Mouse (Mus musculus) kidney, postnatal 10 days (tissue): ENCODE data around the gene Itga2b.

Experiments
- DNase-seq: peaks from one replicate; pipeline ENCODE4 v3.0.0; 2021; ENCODE audit warnings: mixed read lengths

Gene Itga2b

DNA sequence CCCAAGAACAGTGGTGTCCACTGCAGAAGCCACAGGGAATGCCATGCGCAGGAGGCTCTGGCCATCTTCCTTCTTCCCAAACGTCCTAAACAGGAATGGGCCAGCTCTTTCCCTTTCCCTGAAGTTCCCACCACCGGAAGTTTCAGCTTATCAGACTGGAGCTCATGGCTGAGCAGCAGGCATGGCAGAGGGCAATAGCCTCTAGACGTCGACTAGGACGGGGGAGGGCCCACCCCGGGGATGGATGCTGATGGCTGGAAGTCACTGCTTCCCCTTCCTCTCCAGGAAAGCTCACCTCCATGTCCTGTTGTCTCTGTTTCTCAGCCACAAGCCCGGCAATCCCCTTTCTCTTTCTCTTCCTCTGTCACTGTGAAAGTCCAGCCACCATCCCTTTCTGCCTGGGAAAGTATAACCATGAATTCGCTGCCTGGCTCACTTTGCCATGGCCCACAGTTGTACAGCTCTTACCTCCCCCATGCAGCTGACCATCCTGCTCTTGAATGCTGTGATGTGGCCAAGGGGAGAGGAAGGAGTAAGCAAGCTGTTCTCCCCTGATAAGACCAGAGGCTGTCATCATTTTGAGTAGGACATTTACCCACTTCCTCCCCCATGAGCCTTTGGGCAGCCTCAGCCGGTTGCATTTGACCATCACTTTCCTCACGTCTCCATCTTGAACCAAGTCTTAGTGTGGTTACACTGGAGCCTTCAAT lies at the start of gene Itga2b:
TSS of gene Itga2b (minus strand) at position 475 of the 710 bp plus-strand sequence.
- no peak for DNase-seq

DNA sequence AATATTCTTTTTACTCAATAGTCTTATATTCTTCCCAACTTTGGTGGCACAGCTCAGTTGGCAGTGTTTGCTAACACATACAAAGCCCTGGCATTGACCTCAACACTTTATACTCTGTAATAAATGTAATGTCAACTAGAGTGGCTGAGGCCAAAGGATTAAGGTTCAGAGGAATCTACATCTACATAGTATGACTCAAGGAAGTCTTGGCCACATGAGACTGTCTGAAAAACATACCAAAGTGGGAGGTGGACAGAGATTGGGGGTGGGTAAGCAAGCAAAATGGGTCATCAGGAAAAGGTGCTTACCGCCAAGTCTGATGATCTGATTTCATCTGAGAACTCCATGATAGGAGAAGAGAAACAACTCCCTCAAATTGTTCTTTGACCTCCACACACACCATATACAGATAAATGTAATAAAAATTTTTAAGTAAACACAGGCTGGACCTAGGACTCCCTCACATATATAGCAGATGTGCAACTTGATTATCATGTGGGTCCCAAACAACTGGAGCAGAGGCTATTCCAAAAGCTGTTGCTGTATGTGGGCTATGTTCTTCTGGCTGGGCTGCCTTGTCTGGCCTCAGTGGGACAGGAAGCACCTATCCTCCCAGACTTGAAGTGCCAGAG lies 45.0 kb upstream of the Itga2b start:
- no peak for DNase-seq

GRCm38 (mm10) chr11:102510226-102510625 lies 40.3 kb upstream of the Itga2b start:
- peak; percentile 10 for DNase-seq

DNA sequence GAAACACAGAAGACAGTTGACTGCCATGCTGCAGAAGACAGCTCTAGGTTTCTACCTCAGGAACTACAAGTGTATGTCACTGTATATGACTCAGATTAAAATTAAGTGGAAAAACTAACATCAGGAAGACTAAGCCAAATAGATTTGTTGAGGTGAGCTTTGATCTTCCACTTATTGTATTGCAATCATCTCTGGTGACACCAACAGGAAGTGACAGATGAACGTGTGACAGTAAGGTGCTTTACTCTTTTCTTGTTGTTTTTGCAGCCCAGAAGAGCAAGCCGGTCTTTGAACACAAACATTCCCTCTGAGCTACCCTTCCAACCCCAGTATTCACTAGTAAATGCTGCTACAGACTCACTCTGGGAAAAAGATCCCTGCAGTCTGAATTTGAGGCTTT lies 26.8 kb upstream of the Itga2b start:
- DNase-seq = no peak

DNA sequence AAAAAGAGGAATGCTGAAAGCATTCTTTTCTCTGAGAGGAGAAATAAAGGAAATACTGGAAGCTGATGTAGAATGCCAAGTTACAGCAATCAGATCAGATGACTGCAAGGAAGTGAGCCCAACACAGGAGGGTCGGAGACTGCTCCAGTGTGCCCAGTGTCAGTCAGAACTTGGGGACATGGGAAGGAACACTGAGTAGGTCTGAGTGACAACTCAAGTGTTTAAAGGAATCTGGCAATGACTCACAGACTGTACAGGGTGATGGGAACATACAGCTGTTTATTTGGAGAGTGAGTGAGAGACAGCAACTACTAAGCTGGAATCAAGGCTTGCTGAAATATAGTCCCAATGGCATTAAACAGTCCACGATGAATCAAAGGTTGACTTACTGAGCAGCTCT lies 26.3 kb upstream of the Itga2b start:
- no peak for DNase-seq

GRCm38 (mm10) chr11:102495742-102496141 lies 25.8 kb upstream of the Itga2b start:
- DNase-seq = no peak

DNA sequence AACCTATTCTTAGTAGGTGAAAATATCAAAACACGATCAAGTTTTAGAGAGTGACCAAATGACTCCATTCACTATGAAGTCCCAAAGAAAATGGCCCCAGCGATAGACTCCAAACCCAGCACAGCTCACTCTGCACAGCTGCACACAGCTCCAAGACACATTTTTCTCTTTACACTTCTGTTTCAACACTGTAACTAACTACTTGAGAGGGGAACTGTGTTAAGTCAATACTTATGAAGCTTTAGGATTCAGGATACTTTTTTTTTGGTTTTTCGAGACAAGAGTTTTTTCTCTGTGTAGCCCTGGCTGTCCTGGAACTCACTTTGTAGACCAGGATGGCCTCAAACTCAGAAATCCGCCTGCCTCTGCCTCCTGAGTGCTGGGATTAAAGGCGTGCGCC lies 25.2 kb upstream of the Itga2b start:
- DNase-seq = no peak

GRCm38 (mm10) chr11:102494063-102494650 lies 24.2 kb upstream of the Itga2b start:
- DNase-seq = no peak

GRCm38 (mm10) chr11:102493241-102493640 lies 23.3 kb upstream of the Itga2b start:
- no peak for DNase-seq

DNA sequence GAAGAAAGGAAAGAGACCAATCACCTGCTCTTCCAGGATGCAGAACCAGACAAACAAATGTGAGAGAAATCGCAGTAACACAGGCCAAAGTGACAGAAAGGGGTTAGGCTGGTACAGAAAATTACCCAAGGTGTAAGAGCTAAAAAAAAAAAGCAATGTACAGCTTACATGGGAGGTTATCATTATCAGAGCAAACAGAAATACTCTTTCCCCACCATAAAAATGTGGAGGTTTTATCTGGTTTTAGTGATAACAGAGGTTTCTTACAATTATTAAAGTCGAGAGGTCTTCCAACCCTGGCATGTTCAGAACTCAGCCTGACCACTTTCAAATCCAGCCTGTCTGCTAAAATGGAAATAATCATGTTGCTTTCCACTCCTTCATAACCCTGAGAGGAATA lies 18.0 kb upstream of the Itga2b start:
- DNase-seq = no peak

GRCm38 (mm10) chr11:102486733-102487386 lies 16.9 kb upstream of the Itga2b start:
- peak; percentile 71 for DNase-seq

- DNase-seq = no peak
These were observed 11.9 kb upstream of the Itga2b start for GRCm38 (mm10) chr11:102481779-102482178.

DNA sequence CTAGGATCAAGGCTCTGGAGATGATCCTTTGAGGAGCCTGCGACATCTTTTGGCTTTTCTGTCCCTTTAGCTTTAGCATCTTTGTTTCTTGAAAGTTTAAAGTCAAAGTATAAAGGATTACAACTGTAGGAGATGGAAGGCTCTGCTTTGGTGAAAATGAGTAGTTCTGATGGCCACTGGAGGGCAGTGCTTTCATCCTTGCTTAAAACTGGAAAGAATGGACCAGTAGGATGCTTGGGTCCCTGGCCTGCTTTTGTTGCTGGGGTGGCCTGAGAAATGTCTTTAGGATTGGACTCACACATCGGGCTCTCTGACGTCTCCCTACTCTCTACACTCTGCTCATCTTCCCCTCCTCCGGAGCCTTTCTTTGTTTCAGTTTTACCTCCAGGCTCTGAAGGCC lies 11.0 kb upstream of the Itga2b start:
- DNase-seq = peak; percentile 17

DNA sequence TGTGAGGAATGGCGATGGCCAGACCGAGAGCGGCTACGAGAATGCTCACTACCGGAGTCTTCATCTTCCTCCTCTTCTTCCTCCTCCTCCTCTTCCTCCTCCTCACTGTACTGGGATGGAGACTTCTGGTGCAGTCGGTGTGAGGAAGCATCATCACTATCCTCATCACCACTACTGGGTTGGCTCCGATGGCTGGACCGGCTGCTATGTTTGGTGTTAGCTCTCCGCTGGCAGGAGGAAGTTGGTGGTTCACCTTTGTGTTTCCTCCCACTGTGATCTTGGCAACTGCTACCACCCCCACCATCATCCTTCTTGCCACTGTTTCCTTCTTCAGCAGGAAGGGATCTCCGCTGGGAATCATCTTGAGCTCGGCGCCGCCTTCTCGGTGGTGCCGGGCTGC lies 10.2 kb upstream of the Itga2b start:
- DNase-seq = no peak

DNA sequence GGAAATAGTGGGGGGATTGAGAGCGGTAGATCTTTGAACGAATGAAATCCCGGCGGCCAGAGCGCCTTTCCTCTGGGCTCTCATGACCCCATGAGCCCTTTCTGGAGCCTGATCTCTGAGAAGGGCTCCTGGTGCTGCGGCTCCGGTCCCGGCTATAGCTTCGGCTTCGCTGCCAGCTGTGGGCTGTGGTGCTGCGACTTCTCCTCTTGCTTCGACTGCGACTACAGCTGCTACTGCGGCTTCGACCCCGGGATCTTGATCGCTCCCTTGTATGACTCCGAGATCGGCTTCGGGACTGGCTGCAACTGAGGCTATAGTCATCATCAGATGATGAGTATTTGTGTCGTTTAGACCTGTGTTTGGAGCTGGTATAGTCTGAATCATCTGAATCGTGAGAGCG lies 9.7 kb upstream of the Itga2b start:
- no peak for DNase-seq

DNA sequence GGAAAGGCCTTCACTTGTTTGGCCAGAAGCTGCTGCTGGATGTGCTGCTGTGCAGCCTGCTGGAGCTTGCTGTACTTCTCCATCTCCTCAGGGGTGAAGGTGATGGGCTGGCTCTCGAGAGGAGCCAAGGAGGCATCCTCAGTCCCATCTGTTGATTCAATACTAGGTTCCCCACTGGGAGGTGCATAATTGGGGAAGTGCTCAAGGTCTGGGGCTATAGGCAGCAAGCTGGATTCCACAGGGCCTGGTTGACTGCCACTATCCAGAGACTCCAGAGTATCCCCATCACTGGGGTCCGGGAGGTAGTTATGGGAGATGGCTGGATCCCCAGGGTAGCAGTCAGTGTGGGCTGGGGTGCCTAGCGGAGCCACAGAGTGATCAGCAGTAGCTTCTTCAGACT lies 8.7 kb upstream of the Itga2b start:
- DNase-seq = no peak

DNA sequence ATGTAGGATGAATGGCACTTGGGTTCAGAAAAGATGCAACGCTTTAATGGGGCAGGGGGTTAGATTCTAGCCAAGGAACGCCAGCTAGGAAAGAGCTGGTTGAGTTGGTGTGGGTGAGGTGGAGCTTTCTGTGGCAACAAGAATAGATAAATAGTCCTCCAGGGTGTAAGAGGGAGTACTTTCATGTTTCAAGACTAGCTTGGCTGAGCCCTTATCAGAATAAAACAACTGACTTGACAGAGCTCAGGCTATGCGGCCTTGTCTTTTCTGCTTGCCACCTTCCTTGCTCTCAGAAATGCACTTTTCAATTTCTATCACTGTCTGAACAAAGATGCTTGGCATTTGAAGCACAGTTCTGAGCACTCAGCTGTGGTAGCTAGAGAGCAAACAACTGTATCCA lies 5.1 kb upstream of the Itga2b start:
- no peak for DNase-seq

- peak; percentile 99 for DNase-seq
These were observed 2.8 kb downstream of the Itga2b start for GRCm38 (mm10) chr11:102467041-102467631.

DNA sequence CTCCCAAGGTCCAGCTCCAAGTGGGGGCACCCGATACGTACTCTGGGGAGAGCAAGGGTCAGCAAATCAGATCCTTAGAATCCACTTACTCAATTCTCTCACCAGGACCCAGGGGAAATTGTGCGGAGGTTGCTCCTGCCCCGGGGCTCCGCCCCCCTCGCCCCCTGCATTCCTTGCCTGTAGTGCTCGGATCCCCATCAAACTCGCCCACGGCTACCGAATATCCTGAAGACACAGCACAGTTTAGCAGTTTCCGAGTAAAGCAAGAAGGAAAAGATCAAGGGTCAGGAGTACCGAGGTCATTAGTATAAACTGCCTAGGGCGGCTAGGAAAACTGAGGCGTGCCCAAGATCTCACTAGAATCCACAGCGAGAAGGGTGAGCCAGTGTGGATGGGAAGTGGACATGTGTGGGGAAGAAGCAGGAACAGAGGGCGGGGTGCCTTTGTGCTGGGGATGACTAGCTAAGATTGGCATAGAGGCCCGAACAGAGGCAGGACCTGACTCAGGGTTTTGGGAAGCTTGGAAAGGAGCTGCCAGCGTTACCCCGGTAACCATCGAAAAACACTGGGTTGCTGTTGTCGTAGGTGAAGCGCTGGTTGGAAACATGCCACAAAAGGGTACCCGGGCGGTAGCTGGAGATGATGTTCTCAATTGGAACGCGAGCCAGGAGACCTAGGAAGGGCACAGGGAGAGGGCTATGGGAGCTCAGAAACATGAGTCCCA lies 4.0 kb downstream of the Itga2b start:
- peak; percentile 59 for DNase-seq

GRCm38 (mm10) chr11:102464901-102465300 lies 5.0 kb downstream of the Itga2b start:
- no peak for DNase-seq

- no peak for DNase-seq
These were observed 8.2 kb downstream of the Itga2b start for GRCm38 (mm10) chr11:102461764-102462163.

DNA sequence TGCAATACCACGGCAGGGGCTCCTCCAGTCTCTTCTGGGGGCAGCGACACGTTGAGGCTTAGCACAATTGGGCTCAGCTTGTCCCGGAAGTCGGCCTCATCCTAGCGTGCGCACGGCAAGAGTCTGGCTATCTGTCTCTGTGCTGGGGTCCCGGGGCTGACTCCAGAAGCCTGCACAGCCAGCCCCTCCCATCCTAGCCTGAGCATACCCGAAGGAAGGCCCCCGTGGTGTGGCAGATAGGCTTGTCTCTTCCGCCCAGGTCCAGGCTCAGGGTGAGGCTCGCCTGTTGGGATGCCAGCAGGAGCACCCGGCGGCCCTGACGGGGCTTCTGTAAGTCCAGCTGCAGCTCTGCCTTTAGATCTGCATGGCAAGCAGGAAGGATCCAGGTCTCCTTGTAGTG lies 9.4 kb downstream of the Itga2b start:
- no peak for DNase-seq
